Mouse (Mus musculus) ES-Bruce4 (cell line): ENCODE results near the gene Fam20c.

Source experiments
- CTCF ChIP-seq: IDR thresholded peaks from one replicate; pipeline ENCODE4 v1.8.1; 2011; ENCODE audit warnings: low read depth, low read length
- EP300 ChIP-seq: IDR thresholded peaks from 2 replicates; pipeline ENCODE4 v1.6.1; 2011; ENCODE audit warnings: low read depth, low read length; ENCODE audit not compliant: insufficient read depth
- POLR2A ChIP-seq: IDR thresholded peaks from one replicate; pipeline ENCODE4 v1.8.1; 2011; ENCODE audit warnings: low read length; ENCODE audit not compliant: insufficient read depth

- TF ChIP-seq CTCF (no peak), POLR2A (no peak), EP300 (no peak)
Measured at GRCm38 (mm10) chr5:138788481-138789211, 34.3 kb downstream of the Fam20c start.
